In the genomic region with DNA sequence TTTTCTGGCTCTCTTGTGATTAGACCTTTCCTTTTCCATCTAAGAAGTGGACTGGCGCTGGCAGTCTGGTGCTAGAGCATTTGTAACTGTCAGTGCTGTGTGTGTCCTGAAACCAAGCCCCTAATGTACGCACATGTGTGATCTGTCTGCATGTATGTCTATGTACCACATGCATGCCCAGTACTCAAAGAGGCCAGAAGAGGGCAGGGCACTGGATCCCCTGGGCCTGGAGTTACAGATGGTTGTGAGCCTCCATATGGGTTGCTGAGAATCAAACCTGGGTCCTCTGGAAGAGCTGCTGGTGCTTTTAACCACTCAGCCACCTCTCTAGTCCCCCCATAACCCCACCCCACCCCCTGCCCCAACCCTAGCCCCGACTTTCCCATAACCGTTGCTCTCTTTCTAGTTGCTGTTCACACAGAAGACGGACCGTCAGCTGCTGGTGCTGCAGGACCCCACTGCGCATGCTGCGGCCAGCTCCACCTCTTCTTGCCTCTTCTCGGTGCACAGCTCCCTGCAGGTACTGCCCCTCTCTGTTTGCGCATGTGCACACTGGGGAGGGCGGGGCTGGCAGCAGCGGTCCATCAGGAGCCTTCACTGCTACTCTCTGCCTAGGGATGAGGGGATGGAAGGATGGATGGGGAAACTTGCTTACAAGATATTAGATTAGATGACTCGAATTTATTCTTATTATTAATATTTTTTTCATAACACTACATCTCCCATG, we compare ENCODE assay signal across 32 mouse cellular contexts. TPM values are rescaled to one million over a fixed set of nuclear protein-coding genes. Genes with fewer than 3 reads are reported as not detected.
DNase-seq lines count a peak whose midpoint lies in the region; ATAC-seq and TF ChIP-seq lines count a peak whose summit lies in the region.
"Had no signal": no experiment of that assay in that cellular context is flagged by ENCODE, and none has a peak within 500 bp of the region (broad histone marks: within the 10 kb centered on the region; RNA-seq: fewer than 3 reads in every experiment).

No protein-coding gene starts in this region.

- H3K9me3 ChIP-seq in kidney, postnatal 0 days (replicated peaks; ENCODE audit: low read length): no peaks in the 10 kb centered on the region
- 0 out of 2 replicates have a peak, but pooled peaks cover 2% of the 10 kb centered on the region for H3K9me3 ChIP-seq in kidney, embryonic 14.5 days (ENCODE audit: control insufficient read depth, low read length)
- peaks cover 21% of the 10 kb centered on the region for H3K9me3 ChIP-seq in megakaryocyte, embryonic 14.5 days
- H3K9me3 ChIP-seq in stomach, postnatal 0 days (ENCODE audit: control insufficient read depth, low read length): no peaks in the 10 kb centered on the region
- H3K9me3 ChIP-seq: limb, embryonic 15.5 days; lung, embryonic 15.5 days had no signal

- no peaks in the 10 kb centered on the region for H3K27me3 ChIP-seq in kidney, postnatal 0 days (ENCODE audit: insufficient read depth, low read length)
- no peaks in the 10 kb centered on the region for H3K27me3 ChIP-seq in kidney, embryonic 14.5 days (ENCODE audit: control insufficient read depth, insufficient read depth, low read length)
- H3K27me3 ChIP-seq in megakaryocyte, embryonic 14.5 days (replicated peaks): no peaks in the 10 kb centered on the region
- H3K27me3 ChIP-seq in stomach, postnatal 0 days (ENCODE audit: control insufficient read depth, insufficient read depth, low read length): no peaks in the 10 kb centered on the region
- H3K27me3 ChIP-seq: limb, embryonic 15.5 days; lung, embryonic 15.5 days had no signal

- H3K4me3 ChIP-seq in kidney, postnatal 0 days (replicated peaks; ENCODE audit: low read depth, low read length): no peak overlapping the region
- H3K4me3 ChIP-seq in kidney, embryonic 14.5 days (ENCODE audit: low read length): no peak overlapping the region
- peak overlapping the region; percentile 42 for H3K4me3 ChIP-seq in megakaryocyte, embryonic 14.5 days (replicated peaks)
- H3K4me3 ChIP-seq in stomach, postnatal 0 days (ENCODE audit: low read depth, low read length): no peak overlapping the region
- H3K4me3 ChIP-seq: forebrain, embryonic 10.5 days; hindbrain, embryonic 10.5 days; limb, embryonic 15.5 days; lung, embryonic 15.5 days had no signal

- DNase-seq in kidney, postnatal 0 days (ENCODE audit: low spot score): no peak
- DNase-seq in thymus, postnatal 4 days: peak; percentile 11
- no peak for DNase-seq in thymus, postnatal 10 days (ENCODE audit: low spot score in 2 of 2)
- no peak for DNase-seq in stomach, postnatal 0 days (ENCODE audit: low spot score)
- no peak for DNase-seq in ovary, postnatal 10 days (ENCODE audit: low spot score)
- DNase-seq: adrenal gland, adult 2 months; cerebellum, adult 11 months; cerebellum, postnatal 14 days; gastrocnemius, postnatal 10 days; heart, postnatal 10 days; kidney, adult 18-20 months; kidney, postnatal 10 days; left cerebral cortex, postnatal 4 days; retina, postnatal 1 day; right cerebral cortex, postnatal 25 days; thymus, adult 2 months had no signal

- no peak overlapping the region for H3K27ac ChIP-seq in kidney, postnatal 0 days
- no peak overlapping the region for H3K27ac ChIP-seq in kidney, embryonic 14.5 days (ENCODE audit: low read depth, low read length)
- no peak overlapping the region for H3K27ac ChIP-seq in stomach, postnatal 0 days (replicated peaks)
- H3K27ac ChIP-seq: forebrain, embryonic 10.5 days; hindbrain, embryonic 10.5 days; limb, embryonic 15.5 days; lung, embryonic 15.5 days had no signal

- H3K4me1 ChIP-seq in kidney, postnatal 0 days (replicated peaks; ENCODE audit: insufficient read depth, low read length): no peaks in the 10 kb centered on the region
- H3K4me1 ChIP-seq in kidney, embryonic 14.5 days (ENCODE audit: control insufficient read depth, insufficient read depth, low read length): no peaks in the 10 kb centered on the region
- peaks cover 32% of the 10 kb centered on the region for H3K4me1 ChIP-seq in megakaryocyte, embryonic 14.5 days
- H3K4me1 ChIP-seq in stomach, postnatal 0 days (replicated peaks; ENCODE audit: control insufficient read depth, insufficient read depth): no peaks in the 10 kb centered on the region
- H3K4me1 ChIP-seq: forebrain, embryonic 10.5 days; lung, embryonic 15.5 days had no signal

- no peak overlapping the region for H3K9ac ChIP-seq in kidney, postnatal 0 days (ENCODE audit: low read depth, low read length)
- no peak overlapping the region for H3K9ac ChIP-seq in kidney, embryonic 14.5 days (ENCODE audit: low read depth, low read length)
- no peak overlapping the region for H3K9ac ChIP-seq in stomach, postnatal 0 days (ENCODE audit: low read length)
- H3K9ac ChIP-seq: limb, embryonic 15.5 days; lung, embryonic 15.5 days had no signal

- TF ChIP-seq EP300 in stomach, postnatal 0 days (optimal IDR thresholded peaks at IDR 0.05): no peak

- WGBS in kidney, postnatal 0 days: 63% methylated on average over 13 of the region's 13 CpGs
- WGBS in kidney, embryonic 14.5 days: 55% methylated on average over 13 of the region's 13 CpGs
- WGBS in stomach, postnatal 0 days: 72% methylated on average over 13 of the region's 13 CpGs

- no peak overlapping the region for H3K4me2 ChIP-seq in kidney, postnatal 0 days (ENCODE audit: low read length)
- no peak overlapping the region for H3K4me2 ChIP-seq in kidney, embryonic 14.5 days (replicated peaks; ENCODE audit: low read depth, low read length)
- no peak overlapping the region for H3K4me2 ChIP-seq in stomach, postnatal 0 days (replicated peaks; ENCODE audit: low read depth)
- H3K4me2 ChIP-seq: heart, embryonic 11.5 days; limb, embryonic 15.5 days; lung, embryonic 15.5 days had no signal

- ATAC-seq in kidney, postnatal 0 days (replicated peaks; ENCODE audit: low FRiP score, low read depth): no peak
- no peak for ATAC-seq in kidney, embryonic 14.5 days (ENCODE audit: low FRiP score, low TSS enrichment)
- ATAC-seq in megakaryocyte, adult 5-6 weeks (ENCODE audit: poor library complexity, severe bottlenecking): no peak
- no peak for ATAC-seq in stomach, postnatal 0 days (ENCODE audit: low FRiP score, low TSS enrichment)
- ATAC-seq: forebrain, embryonic 16.5 days had no signal

- H3K36me3 ChIP-seq in kidney, postnatal 0 days (ENCODE audit: insufficient read depth, low read length): no peaks in the 10 kb centered on the region
- no peaks in the 10 kb centered on the region for H3K36me3 ChIP-seq in kidney, embryonic 14.5 days (ENCODE audit: control insufficient read depth, insufficient read depth, low read length)
- peaks cover 86% of the 10 kb centered on the region for H3K36me3 ChIP-seq in megakaryocyte, embryonic 14.5 days (replicated peaks; ENCODE audit: low read length)
- peaks cover 5% of the 10 kb centered on the region; the same call in 1 of the 2 replicates for H3K36me3 ChIP-seq in stomach, postnatal 0 days (ENCODE audit: control insufficient read depth, insufficient read depth, low read length)
- H3K36me3 ChIP-seq: forebrain, embryonic 10.5 days; hindbrain, embryonic 10.5 days; limb, embryonic 15.5 days; lung, embryonic 15.5 days had no signal

- TF ChIP-seq CTCF in kidney, postnatal 0 days (IDR thresholded peaks at IDR 0.05; ENCODE audit: low read depth): peak; percentile 30; the same call in 1 of the 2 replicates
- peak; percentile 27; the same call in 1 of the 2 replicates for TF ChIP-seq CTCF in stomach, postnatal 0 days (IDR thresholded peaks at IDR 0.05; ENCODE audit: low read depth)

RNA-seq across cellular contexts. Expression of a gene that starts 9.3 kb away (rescaled TPM):
- polyA plus RNA-seq in kidney, postnatal 0 days (2015; fragmentation: Nextera tagmentation; extraction: Ambion mirVana): 0.11 and 0.20 TPM in 2 replicates
- 0.24 and 0.32 TPM in 2 replicates for polyA plus RNA-seq in kidney, embryonic 14.5 days (2014; fragmentation: Nextera tagmentation; extraction: Ambion mirVana)
- 2.0 and 8.9 TPM in 2 replicates for polyA plus RNA-seq in megakaryocyte, embryonic 14.5 days (2012; ENCODE audit: insufficient read depth, low replicate concordance)
- total RNA-seq in megakaryocyte, adult 5-6 weeks (2015): 1.0 and 1.2 TPM in 2 replicates
- 3.7 and 4.0 TPM in 2 replicates for total RNA-seq in megakaryocyte, adult 5-6 weeks (2017)
- 1.2 TPM in 2 replicates for polyA plus RNA-seq in stomach, postnatal 0 days (2015; fragmentation: Nextera tagmentation; extraction: Ambion mirVana)
- polyA plus RNA-seq: forebrain, embryonic 10.5 days; forebrain, embryonic 16.5 days; hindbrain, embryonic 10.5 days had no signal

RNA-seq across cellular contexts. Expression of a gene that starts 16.5 kb away (rescaled TPM):
- polyA plus RNA-seq in kidney, postnatal 0 days (2015; fragmentation: Nextera tagmentation; extraction: Ambion mirVana): 0.68 and 0.88 TPM in 2 replicates
- polyA plus RNA-seq in kidney, embryonic 14.5 days (2014; fragmentation: Nextera tagmentation; extraction: Ambion mirVana): 0.27 and 0.76 TPM in 2 replicates
- not detected in 2 replicates for polyA plus RNA-seq in megakaryocyte, embryonic 14.5 days (2012; ENCODE audit: insufficient read depth, low replicate concordance)
- not detected in 2 replicates for total RNA-seq in megakaryocyte, adult 5-6 weeks (2015)
- not detected in 2 replicates for total RNA-seq in megakaryocyte, adult 5-6 weeks (2017)
- polyA plus RNA-seq in stomach, postnatal 0 days (2015; fragmentation: Nextera tagmentation; extraction: Ambion mirVana): 277 and 306 TPM in 2 replicates
- total RNA-seq: gastrocnemius, postnatal 10 days; granulocyte monocyte progenitor cell, adult 5-6 weeks; heart, postnatal 10 days had no signal

RNA-seq across cellular contexts. Expression of a gene that starts 32.4 kb away (rescaled TPM):
- 4.0 and 4.3 TPM in 2 replicates for polyA plus RNA-seq in kidney, postnatal 0 days (2015; fragmentation: Nextera tagmentation; extraction: Ambion mirVana)
- 2.5 and 3.0 TPM in 2 replicates for polyA plus RNA-seq in kidney, embryonic 14.5 days (2014; fragmentation: Nextera tagmentation; extraction: Ambion mirVana)
- polyA plus RNA-seq in megakaryocyte, embryonic 14.5 days (2012; ENCODE audit: insufficient read depth, low replicate concordance): 0.30 TPM in 1 of 2 replicates, not detected in the other
- total RNA-seq in megakaryocyte, adult 5-6 weeks (2015): 0.16 and 0.27 TPM in 2 replicates
- 0.08 and 0.22 TPM in 2 replicates for total RNA-seq in megakaryocyte, adult 5-6 weeks (2017)
- 3.6 and 4.0 TPM in 2 replicates for polyA plus RNA-seq in stomach, postnatal 0 days (2015; fragmentation: Nextera tagmentation; extraction: Ambion mirVana)

RNA-seq across cellular contexts. Expression of a gene that starts 32.5 kb away (rescaled TPM):
- 43.7 and 43.8 TPM in 2 replicates for polyA plus RNA-seq in kidney, postnatal 0 days (2015; fragmentation: Nextera tagmentation; extraction: Ambion mirVana)
- polyA plus RNA-seq in kidney, embryonic 14.5 days (2014; fragmentation: Nextera tagmentation; extraction: Ambion mirVana): 51.8 and 53.6 TPM in 2 replicates
- 14.5 and 17.5 TPM in 2 replicates for polyA plus RNA-seq in megakaryocyte, embryonic 14.5 days (2012; ENCODE audit: insufficient read depth, low replicate concordance)
- 148 and 171 TPM in 2 replicates for total RNA-seq in megakaryocyte, adult 5-6 weeks (2015)
- 59.2 and 67.7 TPM in 2 replicates for total RNA-seq in megakaryocyte, adult 5-6 weeks (2017)
- 120 and 128 TPM in 2 replicates for polyA plus RNA-seq in stomach, postnatal 0 days (2015; fragmentation: Nextera tagmentation; extraction: Ambion mirVana)

RNA-seq across cellular contexts. Expression of a gene that starts 56.6 kb away (rescaled TPM):
- not detected in 2 replicates for polyA plus RNA-seq in kidney, postnatal 0 days (2015; fragmentation: Nextera tagmentation; extraction: Ambion mirVana)
- polyA plus RNA-seq in kidney, embryonic 14.5 days (2014; fragmentation: Nextera tagmentation; extraction: Ambion mirVana): not detected in 2 replicates
- not detected in 2 replicates for polyA plus RNA-seq in megakaryocyte, embryonic 14.5 days (2012; ENCODE audit: insufficient read depth, low replicate concordance)
- not detected in 2 replicates for total RNA-seq in megakaryocyte, adult 5-6 weeks (2015)
- not detected in 2 replicates for total RNA-seq in megakaryocyte, adult 5-6 weeks (2017)
- polyA plus RNA-seq in stomach, postnatal 0 days (2015; fragmentation: Nextera tagmentation; extraction: Ambion mirVana): 0.15 TPM in 1 of 2 replicates, not detected in the other
- total RNA-seq: adrenal gland, adult 2 months; adrenal gland, postnatal 4 days; gastrocnemius, postnatal 10 days; granulocyte monocyte progenitor cell, adult 5-6 weeks; heart, postnatal 10 days; layer of hippocampus, postnatal 10 days; left cerebral cortex, adult 8-10 months; left cerebral cortex, postnatal 4 days had no signal
- polyA plus RNA-seq: adrenal gland, adult 2 months; embryonic facial prominence, embryonic 11.5 days; forebrain, embryonic 10.5 days; forebrain, embryonic 16.5 days; heart, embryonic 11.5 days; hindbrain, embryonic 10.5 days; limb, embryonic 15.5 days; lung, embryonic 15.5 days; stomach, embryonic 14.5 days; urinary bladder, adult 2 months had no signal

Comparison
In these comparisons a context has a peak if more than half of its experiments do, and no peak if none do; other contexts are left out.
1. RNA of a gene that starts 16.5 kb away (polyA plus RNA-seq): 277 to 306 TPM in stomach, postnatal 0 days; 0.68 to 0.88 TPM in kidney, postnatal 0 days, 0.27 to 0.76 TPM in kidney, embryonic 14.5 days and not detected in megakaryocyte, embryonic 14.5 days; every median in the first group is over 100 times any median in the second.